Mouse (Mus musculus): ENCODE measurements at regions not wholly inside any gene's neighbourhood (a gene's known extent, or its start where the extent isn't known, plus 50 kb on each side); places are given as distances from the start of the nearest gene placed in this dataset.

DNA sequence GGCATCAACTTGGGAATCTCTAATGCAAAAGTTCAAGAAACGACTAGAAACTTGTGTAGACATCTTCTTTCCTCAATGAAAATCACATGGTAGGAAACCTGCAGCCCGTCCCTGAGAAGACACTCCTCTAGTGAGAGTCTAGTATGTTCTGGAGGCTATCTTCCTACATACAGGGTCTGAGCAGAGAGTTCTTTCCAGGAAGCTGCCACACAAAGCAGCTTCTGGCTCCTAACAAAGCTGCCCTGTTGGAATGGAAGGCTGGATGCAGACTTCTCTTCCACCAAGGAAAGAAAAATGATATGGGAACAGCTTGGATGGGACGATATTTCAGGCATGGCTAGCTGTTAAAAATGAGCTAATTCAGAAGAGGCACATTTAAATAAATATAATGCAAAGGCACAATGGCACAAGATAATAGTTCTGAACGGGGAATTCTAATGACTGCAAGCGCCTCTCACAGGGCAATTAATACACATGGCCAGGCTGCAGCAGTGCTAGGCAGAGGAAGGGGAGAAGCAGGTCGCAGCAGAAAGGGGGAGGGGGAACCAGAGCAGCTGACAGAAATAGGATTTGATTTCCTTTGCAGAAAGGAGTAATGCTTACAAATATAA lies 391.4 kb upstream of the Plxna2 start:
- TF ChIP-seq CTCF (conservative IDR thresholded peaks at IDR 0.05; ENCODE audit: low read length) (no peak), POU5F1 (IDR thresholded peaks at IDR 0.05; ENCODE audit: borderline replicate concordance, low read length) (no peak), NANOG (IDR thresholded peaks at IDR 0.05; ENCODE audit: borderline replicate concordance, low read length) (no peak)
- Histone ChIP-seq H3K4me1 (replicated peaks; ENCODE audit: low read depth, low read length) (no peaks in the 10 kb centered on the region), H3K27me3 (ENCODE audit: insufficient read depth, low read length) (no peaks in the 10 kb centered on the region), H3K36me3 (ENCODE audit: insufficient read depth, low read length) (no peaks in the 10 kb centered on the region), H3K9me3 (ENCODE audit: low read length) (no peaks in the 10 kb centered on the region), H3K4me3 (replicated peaks; ENCODE audit: low read length) (no peak overlapping the region)

DNA sequence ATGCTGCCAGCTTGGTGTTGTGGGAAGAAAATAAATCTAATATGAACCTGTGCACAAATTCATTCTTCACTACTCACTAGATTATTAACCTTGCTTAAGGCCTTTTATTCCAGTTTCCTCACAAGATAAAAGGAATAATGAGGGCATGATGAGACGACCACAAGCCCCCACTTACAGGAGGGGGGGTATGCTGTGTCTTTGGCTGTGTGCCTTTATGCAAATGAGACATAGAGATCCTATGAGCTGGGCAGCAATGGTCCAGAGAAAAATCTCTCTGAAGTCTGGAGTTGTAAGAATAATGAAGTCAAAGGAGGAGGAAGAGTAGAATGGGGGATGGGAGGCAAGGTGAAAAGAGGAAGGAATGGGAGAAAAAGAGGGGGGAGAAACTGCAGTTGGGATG lies 392.2 kb upstream of the Plxna2 start:
- TF ChIP-seq CTCF (conservative IDR thresholded peaks at IDR 0.05; ENCODE audit: low read length) = no peak
- no peak for TF ChIP-seq POU5F1 (IDR thresholded peaks at IDR 0.05; ENCODE audit: borderline replicate concordance, low read length)
- no peak for TF ChIP-seq NANOG (IDR thresholded peaks at IDR 0.05; ENCODE audit: borderline replicate concordance, low read length)
- Histone ChIP-seq H3K9me3 (ENCODE audit: low read length) (no peaks in the 10 kb centered on the region), H3K36me3 (ENCODE audit: insufficient read depth, low read length) (no peaks in the 10 kb centered on the region)

GRCm38 (mm10) chr1:194224046-194224445 lies 394.0 kb upstream of the Plxna2 start:
- H3K9me3 ChIP-seq (ENCODE audit: low read length) = peaks cover 3% of the 10 kb centered on the region; the same call in 1 of the 2 replicates
- TF ChIP-seq NANOG (IDR thresholded peaks at IDR 0.05; ENCODE audit: borderline replicate concordance, low read length) (no peak), POU5F1 (IDR thresholded peaks at IDR 0.05; ENCODE audit: borderline replicate concordance, low read length) (no peak), CTCF (conservative IDR thresholded peaks at IDR 0.05; ENCODE audit: low read length) (no peak)
- H3K27me3 ChIP-seq (ENCODE audit: insufficient read depth, low read length) = no peaks in the 10 kb centered on the region
- H3K36me3 ChIP-seq (ENCODE audit: insufficient read depth, low read length) = no peaks in the 10 kb centered on the region
- no peaks in the 10 kb centered on the region for H3K4me1 ChIP-seq (replicated peaks; ENCODE audit: low read depth, low read length)
- H3K4me3 ChIP-seq (replicated peaks; ENCODE audit: low read length) = no peak overlapping the region

More for the DNA sequence above, 392.2 kb upstream of the Plxna2 start:
- no peaks in the 10 kb centered on the region for H3K4me1 ChIP-seq (replicated peaks; ENCODE audit: low read depth, low read length)
- H3K27me3 ChIP-seq (ENCODE audit: insufficient read depth, low read length) = no peaks in the 10 kb centered on the region
- H3K4me3 ChIP-seq (replicated peaks; ENCODE audit: low read length) = no peak overlapping the region

- Histone ChIP-seq H3K4me3 (replicated peaks; ENCODE audit: low read length) (no peak overlapping the region), H3K4me1 (replicated peaks; ENCODE audit: low read depth, low read length) (no peaks in the 10 kb centered on the region), H3K9me3 (ENCODE audit: low read length) (peaks cover 6% of the 10 kb centered on the region; the same call in 1 of the 2 replicates), H3K27me3 (ENCODE audit: insufficient read depth, low read length) (no peaks in the 10 kb centered on the region), H3K36me3 (ENCODE audit: insufficient read depth, low read length) (no peaks in the 10 kb centered on the region)
- TF ChIP-seq POU5F1 (IDR thresholded peaks at IDR 0.05; ENCODE audit: borderline replicate concordance, low read length) = no peak
- TF ChIP-seq NANOG (IDR thresholded peaks at IDR 0.05; ENCODE audit: borderline replicate concordance, low read length) = no peak
- TF ChIP-seq CTCF (conservative IDR thresholded peaks at IDR 0.05; ENCODE audit: low read length) = no peak
Measured at GRCm38 (mm10) chr1:194223610-194224009, 394.4 kb upstream of the Plxna2 start.

GRCm38 (mm10) chr1:194223015-194223414 lies 395.0 kb upstream of the Plxna2 start:
- no peak overlapping the region for H3K4me3 ChIP-seq (replicated peaks; ENCODE audit: low read length)
- H3K36me3 ChIP-seq (ENCODE audit: insufficient read depth, low read length) = no peaks in the 10 kb centered on the region
- no peaks in the 10 kb centered on the region for H3K4me1 ChIP-seq (replicated peaks; ENCODE audit: low read depth, low read length)
- peaks cover 6% of the 10 kb centered on the region; the same call in 1 of the 2 replicates for H3K9me3 ChIP-seq (ENCODE audit: low read length)
- no peak for TF ChIP-seq NANOG (IDR thresholded peaks at IDR 0.05; ENCODE audit: borderline replicate concordance, low read length)
- no peak for TF ChIP-seq POU5F1 (IDR thresholded peaks at IDR 0.05; ENCODE audit: borderline replicate concordance, low read length)
- TF ChIP-seq CTCF (conservative IDR thresholded peaks at IDR 0.05; ENCODE audit: low read length) = peak; percentile 95
- H3K27me3 ChIP-seq (ENCODE audit: insufficient read depth, low read length) = no peaks in the 10 kb centered on the region

DNA sequence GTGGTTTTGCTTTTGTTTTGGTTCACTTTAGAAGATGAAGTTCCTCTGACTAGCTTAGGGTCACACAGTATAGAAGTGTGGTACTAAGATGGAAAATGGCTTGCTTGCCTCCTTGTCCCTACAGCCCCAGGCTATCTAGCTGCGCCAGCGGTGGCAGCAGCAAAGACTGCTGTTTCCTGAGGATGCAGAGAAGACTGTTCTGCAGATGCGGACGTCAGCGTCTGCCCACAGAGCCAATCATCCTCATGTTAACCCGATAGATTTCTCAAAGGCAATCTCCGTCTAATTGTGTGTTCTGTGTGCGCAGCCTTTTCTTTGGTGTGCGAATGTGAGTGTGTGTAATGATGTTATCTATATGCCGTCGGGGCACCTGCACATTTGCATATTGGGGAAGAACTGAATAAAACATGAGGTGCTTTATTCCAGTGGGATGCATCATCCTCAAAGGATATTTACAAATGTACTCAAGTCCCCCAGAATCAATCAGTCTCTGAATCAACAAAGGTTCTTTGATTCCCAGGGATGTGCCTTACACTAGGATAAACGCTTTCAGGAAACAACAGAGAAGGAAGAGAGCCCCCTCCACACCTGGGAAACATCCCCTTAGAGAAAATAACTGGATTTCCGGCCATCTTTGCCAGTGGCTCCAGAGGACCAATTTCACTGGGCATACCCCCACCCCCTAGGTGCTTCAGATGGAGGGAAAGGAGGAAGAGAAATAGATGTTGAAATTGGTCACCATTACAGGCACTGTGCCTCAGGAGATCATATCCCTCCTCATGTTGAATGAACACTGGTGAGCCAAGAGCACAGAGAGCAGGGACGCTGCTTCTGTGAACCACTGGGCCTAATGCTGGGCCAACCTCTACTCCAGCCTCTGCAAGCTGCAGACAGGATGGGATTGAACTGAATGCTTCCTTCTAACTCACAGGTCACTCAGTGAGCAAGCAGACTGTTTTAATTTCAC lies 409.7 kb upstream of the Plxna2 start:
- no peaks in the 10 kb centered on the region for H3K27me3 ChIP-seq (ENCODE audit: insufficient read depth, low read length)
- H3K36me3 ChIP-seq (ENCODE audit: insufficient read depth, low read length) = no peaks in the 10 kb centered on the region
- H3K9me3 ChIP-seq (ENCODE audit: low read length) = no peaks in the 10 kb centered on the region
- TF ChIP-seq NANOG (IDR thresholded peaks at IDR 0.05; ENCODE audit: borderline replicate concordance, low read length) = no peak
- no peak for TF ChIP-seq POU5F1 (IDR thresholded peaks at IDR 0.05; ENCODE audit: borderline replicate concordance, low read length)
- no peak for TF ChIP-seq CTCF (conservative IDR thresholded peaks at IDR 0.05; ENCODE audit: low read length)
- H3K4me1 ChIP-seq (replicated peaks; ENCODE audit: low read depth, low read length) = peaks cover 20% of the 10 kb centered on the region; the same call in 1 of the 2 replicates
- H3K4me3 ChIP-seq (replicated peaks; ENCODE audit: low read length) = no peak overlapping the region

DNA sequence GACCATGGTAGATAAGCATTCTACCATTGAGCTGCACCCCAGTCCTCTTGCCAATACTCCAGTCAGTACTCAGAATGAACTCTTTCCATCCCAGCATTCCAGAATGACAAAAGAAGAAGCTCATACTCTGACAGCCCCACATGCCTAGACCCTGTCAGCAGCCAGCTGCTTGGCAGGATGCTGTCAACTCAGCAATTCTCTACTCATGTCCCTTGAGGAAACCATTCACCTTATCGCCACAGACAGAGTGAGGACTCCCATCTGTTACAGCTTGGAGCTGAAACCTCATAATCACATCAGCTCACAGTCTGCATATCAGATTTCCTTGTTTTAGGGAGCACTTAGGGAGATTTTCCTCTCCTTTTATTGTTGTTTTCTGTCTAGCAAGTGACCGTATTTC lies 420.5 kb upstream of the Plxna2 start:
- H3K4me3 ChIP-seq (replicated peaks; ENCODE audit: low read length) = no peak overlapping the region
- H3K36me3 ChIP-seq (ENCODE audit: insufficient read depth, low read length) = no peaks in the 10 kb centered on the region
- H3K27me3 ChIP-seq (ENCODE audit: insufficient read depth, low read length) = no peaks in the 10 kb centered on the region
- no peaks in the 10 kb centered on the region; the same call in 1 of the 2 replicates for H3K9me3 ChIP-seq (ENCODE audit: low read length)
- TF ChIP-seq POU5F1 (IDR thresholded peaks at IDR 0.05; ENCODE audit: borderline replicate concordance, low read length) (no peak), NANOG (IDR thresholded peaks at IDR 0.05; ENCODE audit: borderline replicate concordance, low read length) (no peak), CTCF (conservative IDR thresholded peaks at IDR 0.05; ENCODE audit: low read length) (no peak)
- H3K4me1 ChIP-seq (replicated peaks; ENCODE audit: low read depth, low read length) = no peaks in the 10 kb centered on the region

DNA sequence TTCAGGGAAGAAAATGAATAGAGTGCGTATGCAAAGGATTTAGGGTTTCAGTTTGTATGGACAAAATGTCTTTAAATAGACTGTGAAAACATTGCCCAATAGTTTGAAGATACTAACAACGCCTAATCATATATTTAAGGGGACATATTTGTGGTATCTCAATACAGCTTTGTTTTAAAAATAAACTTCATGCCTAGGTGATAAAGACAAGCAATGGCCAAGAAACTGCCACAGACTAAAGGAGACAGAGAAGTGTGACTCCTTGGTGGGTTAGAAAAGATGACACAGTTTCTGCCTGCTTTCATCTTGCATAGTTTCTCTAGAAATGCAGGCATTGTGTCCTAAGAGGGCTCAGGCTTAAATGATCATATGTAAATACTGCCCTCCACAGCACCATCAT lies 435.7 kb upstream of the Plxna2 start:
- TF ChIP-seq CTCF (conservative IDR thresholded peaks at IDR 0.05; ENCODE audit: low read length) = no peak
- no peak for TF ChIP-seq POU5F1 (IDR thresholded peaks at IDR 0.05; ENCODE audit: borderline replicate concordance, low read length)
- TF ChIP-seq NANOG (IDR thresholded peaks at IDR 0.05; ENCODE audit: borderline replicate concordance, low read length) = no peak
- Histone ChIP-seq H3K4me3 (replicated peaks; ENCODE audit: low read length) (no peak overlapping the region), H3K36me3 (ENCODE audit: insufficient read depth, low read length) (no peaks in the 10 kb centered on the region), H3K9me3 (ENCODE audit: low read length) (no peaks in the 10 kb centered on the region), H3K27me3 (ENCODE audit: insufficient read depth, low read length) (no peaks in the 10 kb centered on the region), H3K4me1 (replicated peaks; ENCODE audit: low read depth, low read length) (no peaks in the 10 kb centered on the region)

All from E14TG2a.4 (cell line).